Mouse (Mus musculus) olfactory bulb, adult 2 months (tissue): ENCODE results near the gene Vars2.

Experiments used
- CTCF ChIP-seq: fragments of 200-500 bp; IDR thresholded peaks from 2 replicates; pipeline ENCODE4 v1.5.1; 2012; ENCODE audit warnings: low read depth, mild to moderate bottlenecking, low read length, moderate library complexity; ENCODE audit not compliant: insufficient read depth
- POLR2A ChIP-seq: fragments of 200-500 bp; IDR thresholded peaks from 2 replicates; pipeline ENCODE4 v1.6.1; 2012; ENCODE audit warnings: mild to moderate bottlenecking, low read depth, low read length, moderate library complexity; ENCODE audit not compliant: insufficient read depth

DNA sequence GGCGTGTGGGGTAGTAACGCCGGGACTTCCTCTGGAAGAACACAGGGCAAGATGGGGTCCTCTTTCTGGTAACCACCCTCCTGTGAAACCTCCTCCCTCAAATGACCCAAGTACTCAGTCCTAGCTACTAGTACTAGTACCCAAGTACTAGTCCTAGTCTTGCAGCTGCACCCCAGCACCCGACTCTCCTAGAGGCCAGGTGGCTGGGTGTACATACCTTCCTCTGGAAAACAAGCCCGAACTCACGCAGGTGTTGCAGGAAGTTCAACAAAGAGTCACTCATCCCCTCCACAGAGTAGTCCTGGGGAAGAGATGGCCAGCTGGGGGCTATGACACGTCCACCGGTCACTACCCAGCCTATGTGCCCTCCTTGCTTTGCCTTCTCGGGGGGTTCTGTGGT lies 2.3 kb upstream of the Vars2 start:
- TF ChIP-seq CTCF (no peak), POLR2A (0 out of 2 replicates have a peak, but pooled peaks have one; percentile 19)
